15 mouse cellular contexts compared by ENCODE assay signal in genomic region chr8:47985644-47986043, GRCm38 (mm10). TPM values are rescaled to one million over a fixed set of nuclear protein-coding genes. Genes with fewer than 3 reads are reported as not detected.
DNase-seq lines count a peak whose midpoint lies in the region; ATAC-seq and TF ChIP-seq lines count a peak whose summit lies in the region.
"Had no signal": no experiment of that assay in that cellular context is flagged by ENCODE, and none has a peak within 500 bp of the region (broad histone marks: within the 10 kb centered on the region; RNA-seq: fewer than 3 reads in every experiment).

No protein-coding gene starts in this region.

- TF ChIP-seq EP300 in heart, adult 2 months (IDR thresholded peaks at IDR 0.05; ENCODE audit: insufficient read depth, low read depth, low read length): no peak

- no peak overlapping the region for H3K27ac ChIP-seq in heart, embryonic 13.5 days (replicated peaks)
- H3K27ac ChIP-seq in heart, adult 2 months: no peak overlapping the region
- 0 out of 2 replicates have a peak overlapping the region, but pooled peaks have one; percentile 4 for H3K27ac ChIP-seq in midbrain, embryonic 12.5 days (replicated peaks)
- no peak overlapping the region for H3K27ac ChIP-seq in midbrain, embryonic 10.5 days (replicated peaks)
- H3K27ac ChIP-seq in forebrain, embryonic 16.5 days (ENCODE audit: low read length): no peak overlapping the region
- no peak overlapping the region for H3K27ac ChIP-seq in limb, embryonic 14.5 days (replicated peaks; ENCODE audit: low read depth, low read length)
- no peak overlapping the region for H3K27ac ChIP-seq in intestine, postnatal 0 days (ENCODE audit: low read depth, low read length)
- H3K27ac ChIP-seq: heart, embryonic 15.5 days; liver, embryonic 15.5 days; neural tube, embryonic 12.5 days had no signal

- no peak for TF ChIP-seq POLR2A in heart, adult 2 months (IDR thresholded peaks at IDR 0.05; ENCODE audit: insufficient read depth, low read depth, low read length)
- no peak for TF ChIP-seq POLR2A in limb, embryonic 14.5 days (IDR thresholded peaks at IDR 0.05; ENCODE audit: borderline replicate concordance, extremely low read depth, insufficient read depth, insufficient read length)

- H3K4me3 ChIP-seq in heart, embryonic 13.5 days: no peak overlapping the region
- H3K4me3 ChIP-seq in heart, adult 2 months: no peak overlapping the region
- no peak overlapping the region for H3K4me3 ChIP-seq in midbrain, embryonic 12.5 days
- H3K4me3 ChIP-seq in midbrain, embryonic 10.5 days: no peak overlapping the region
- H3K4me3 ChIP-seq in forebrain, embryonic 16.5 days (replicated peaks; ENCODE audit: low read length): no peak overlapping the region
- no peak overlapping the region for H3K4me3 ChIP-seq in limb, embryonic 14.5 days (replicated peaks; ENCODE audit: low read length)
- H3K4me3 ChIP-seq in intestine, postnatal 0 days (ENCODE audit: low read depth, low read length): no peak overlapping the region
- H3K4me3 ChIP-seq: heart, embryonic 15.5 days; liver, embryonic 15.5 days; neural tube, embryonic 12.5 days had no signal

- H3K4me2 ChIP-seq in heart, embryonic 13.5 days: no peak overlapping the region
- no peak overlapping the region for H3K4me2 ChIP-seq in midbrain, embryonic 12.5 days (replicated peaks)
- peak overlapping the region; percentile 3; the same call in 1 of the 2 replicates for H3K4me2 ChIP-seq in forebrain, embryonic 16.5 days (ENCODE audit: low read length)
- 0 out of 2 replicates have a peak overlapping the region, but pooled peaks have one; percentile 8 for H3K4me2 ChIP-seq in limb, embryonic 14.5 days (replicated peaks; ENCODE audit: low read depth, low read length, severe bottlenecking)
- no peak overlapping the region for H3K4me2 ChIP-seq in intestine, postnatal 0 days (replicated peaks; ENCODE audit: low read depth)
- H3K4me2 ChIP-seq: heart, embryonic 15.5 days; liver, embryonic 15.5 days; neural tube, embryonic 12.5 days had no signal

- H3K79me2 ChIP-seq in heart, adult 2 months (replicated peaks; ENCODE audit: control insufficient read depth, insufficient read depth, low read length): peaks cover 15% of the 10 kb centered on the region

- H3K9ac ChIP-seq in heart, embryonic 13.5 days: peak overlapping the region; percentile 37; the same call in 1 of the 2 replicates
- no peak overlapping the region for H3K9ac ChIP-seq in heart, adult 2 months (ENCODE audit: low read depth, low read length)
- no peak overlapping the region for H3K9ac ChIP-seq in midbrain, embryonic 12.5 days (replicated peaks)
- no peak overlapping the region for H3K9ac ChIP-seq in forebrain, embryonic 16.5 days (replicated peaks; ENCODE audit: low read depth, low read length)
- H3K9ac ChIP-seq in limb, embryonic 14.5 days (ENCODE audit: low read depth, low read length, severe bottlenecking): no peak overlapping the region
- no peak overlapping the region for H3K9ac ChIP-seq in intestine, postnatal 0 days (ENCODE audit: low read depth, low read length)
- H3K9ac ChIP-seq: heart, embryonic 15.5 days; liver, embryonic 15.5 days; neural tube, embryonic 12.5 days had no signal

- TF ChIP-seq CTCF in heart, adult 2 months (IDR thresholded peaks at IDR 0.05): no peak
- no peak for TF ChIP-seq CTCF in intestine, postnatal 0 days (IDR thresholded peaks at IDR 0.05; ENCODE audit: low read depth)

- no peaks in the 10 kb centered on the region for H3K9me3 ChIP-seq in heart, embryonic 13.5 days
- no peaks in the 10 kb centered on the region for H3K9me3 ChIP-seq in midbrain, embryonic 12.5 days
- no peaks in the 10 kb centered on the region for H3K9me3 ChIP-seq in midbrain, embryonic 10.5 days (replicated peaks)
- no peaks in the 10 kb centered on the region for H3K9me3 ChIP-seq in forebrain, embryonic 16.5 days (ENCODE audit: control insufficient read depth, low read length)
- H3K9me3 ChIP-seq in limb, embryonic 14.5 days (ENCODE audit: control insufficient read depth, low read length): no peaks in the 10 kb centered on the region
- no peaks in the 10 kb centered on the region for H3K9me3 ChIP-seq in intestine, postnatal 0 days (ENCODE audit: control insufficient read depth)
- H3K9me3 ChIP-seq: heart, embryonic 15.5 days; liver, embryonic 15.5 days; neural tube, embryonic 12.5 days had no signal

- no peaks in the 10 kb centered on the region for H3K27me3 ChIP-seq in heart, embryonic 13.5 days (replicated peaks)
- no peaks in the 10 kb centered on the region for H3K27me3 ChIP-seq in heart, adult 2 months (ENCODE audit: control insufficient read depth, insufficient read depth, low read length)
- H3K27me3 ChIP-seq in midbrain, embryonic 12.5 days: peaks cover 7% of the 10 kb centered on the region; the same call in 1 of the 2 replicates
- H3K27me3 ChIP-seq in midbrain, embryonic 10.5 days (ENCODE audit: low read depth, poor library complexity, severe bottlenecking): no peaks in the 10 kb centered on the region; the same call in 1 of the 2 replicates
- no peaks in the 10 kb centered on the region for H3K27me3 ChIP-seq in forebrain, embryonic 16.5 days (replicated peaks; ENCODE audit: control insufficient read depth, insufficient read depth, low read length)
- H3K27me3 ChIP-seq in limb, embryonic 14.5 days (ENCODE audit: control insufficient read depth, insufficient read depth, low read length): no peaks in the 10 kb centered on the region
- no peaks in the 10 kb centered on the region for H3K27me3 ChIP-seq in intestine, postnatal 0 days (replicated peaks; ENCODE audit: control insufficient read depth, insufficient read depth, low read length)
- H3K27me3 ChIP-seq: heart, embryonic 15.5 days; neural tube, embryonic 12.5 days had no signal

- intact Hi-C loops in heart, adult 2 months (cut with DNase I): loop anchor here (5.0 kb wide), 1 partner anchor 38 kb away; no protein-coding TSS in a partner anchor

- no peak for ATAC-seq in heart, embryonic 13.5 days (ENCODE audit: extremely low read depth, insufficient number of reproducible peaks, low FRiP score, low TSS enrichment)
- no peak for ATAC-seq in midbrain, embryonic 12.5 days (ENCODE audit: low FRiP score, low read depth)
- peak; percentile 5; the same call in 1 of the 2 replicates for ATAC-seq in forebrain, embryonic 16.5 days
- no peak for ATAC-seq in limb, embryonic 14.5 days (ENCODE audit: low FRiP score, low read depth)
- ATAC-seq in intestine, postnatal 0 days: no peak

- H3K36me3 ChIP-seq in heart, embryonic 13.5 days: peaks cover 7% of the 10 kb centered on the region
- no peaks in the 10 kb centered on the region for H3K36me3 ChIP-seq in heart, adult 2 months (ENCODE audit: control insufficient read depth, insufficient read depth, low read length)
- no peaks in the 10 kb centered on the region for H3K36me3 ChIP-seq in midbrain, embryonic 12.5 days
- no peaks in the 10 kb centered on the region for H3K36me3 ChIP-seq in midbrain, embryonic 10.5 days
- H3K36me3 ChIP-seq in forebrain, embryonic 16.5 days (ENCODE audit: control insufficient read depth, insufficient read depth): no peaks in the 10 kb centered on the region
- no peaks in the 10 kb centered on the region for H3K36me3 ChIP-seq in limb, embryonic 14.5 days (ENCODE audit: control insufficient read depth, insufficient read depth, low read length)
- no peaks in the 10 kb centered on the region for H3K36me3 ChIP-seq in intestine, postnatal 0 days (ENCODE audit: control insufficient read depth, insufficient read depth)
- H3K36me3 ChIP-seq: heart, embryonic 15.5 days; liver, embryonic 15.5 days; neural tube, embryonic 12.5 days had no signal

- no peak for DNase-seq in heart, adult 2 months
- DNase-seq in midbrain, embryonic 10.5 days (ENCODE audit: low spot score): no peak
- no peak for DNase-seq in limb, embryonic 14.5 days (ENCODE audit: low spot score)
- no peak for DNase-seq in urinary bladder, adult 2 months (ENCODE audit: low spot score)
- DNase-seq: adrenal gland, adult 8-10 months; cerebellum, adult 9-10 months; gastrocnemius, postnatal 36 days; right cerebral cortex, adult 18-20 months had no signal

- 62% methylated on average over 10 of the region's 10 CpGs for WGBS in heart, embryonic 13.5 days
- WGBS in heart, adult 2 months: 69% methylated on average over 10 of the region's 10 CpGs
- 62% methylated on average over 10 of the region's 10 CpGs for WGBS in midbrain, embryonic 12.5 days
- 76% methylated on average over 10 of the region's 10 CpGs for WGBS in midbrain, embryonic 10.5 days
- WGBS in forebrain, embryonic 16.5 days: 28% methylated on average over 10 of the region's 10 CpGs
- 17% methylated on average over 10 of the region's 10 CpGs for WGBS in limb, embryonic 14.5 days
- 51% methylated on average over 10 of the region's 10 CpGs for WGBS in intestine, postnatal 0 days

- peaks cover 62% of the 10 kb centered on the region for H3K4me1 ChIP-seq in heart, embryonic 13.5 days
- peaks cover 16% of the 10 kb centered on the region for H3K4me1 ChIP-seq in heart, adult 2 months (ENCODE audit: control insufficient read depth, insufficient read depth, low read length)
- H3K4me1 ChIP-seq in midbrain, embryonic 12.5 days: peaks cover 21% of the 10 kb centered on the region
- peaks cover 45% of the 10 kb centered on the region for H3K4me1 ChIP-seq in midbrain, embryonic 10.5 days
- peaks cover 18% of the 10 kb centered on the region for H3K4me1 ChIP-seq in forebrain, embryonic 16.5 days (replicated peaks; ENCODE audit: control insufficient read depth, insufficient read depth, low read length)
- H3K4me1 ChIP-seq in limb, embryonic 14.5 days (ENCODE audit: control insufficient read depth, insufficient read depth, low read length): peaks cover 38% of the 10 kb centered on the region
- no peaks in the 10 kb centered on the region for H3K4me1 ChIP-seq in intestine, postnatal 0 days (replicated peaks; ENCODE audit: control insufficient read depth, insufficient read depth, low read length)

RNA-seq across cellular contexts. Expression of gene Wwc2, which starts 5.1 kb away (rescaled TPM):
- 10.6 and 11.1 TPM in 2 replicates for polyA plus RNA-seq in heart, embryonic 13.5 days (2015; fragmentation: Nextera tagmentation; extraction: Ambion mirVana)
- total RNA-seq in heart, adult 2 months (2021): 10 to 100 TPM; 25.2 to 26.9 TPM
- polyA plus RNA-seq in heart, adult 2 months (2012; rRNA removed): 8.3 and 11.0 TPM in 2 replicates
- 9.9 and 10.0 TPM in 2 replicates for polyA plus RNA-seq in midbrain, embryonic 12.5 days (2016; fragmentation: Nextera tagmentation; extraction: Ambion mirVana)
- polyA plus RNA-seq in midbrain, embryonic 10.5 days (2016; fragmentation: Nextera tagmentation; extraction: Ambion mirVana): 7.1 and 7.6 TPM in 2 replicates
- 4.0 and 4.2 TPM in 2 replicates for polyA plus RNA-seq in forebrain, embryonic 16.5 days (2015; fragmentation: Nextera tagmentation; extraction: Ambion mirVana)
- 10.9 and 11.4 TPM in 2 replicates for polyA plus RNA-seq in limb, embryonic 14.5 days (2012; rRNA removed)
- 13.5 and 14.6 TPM in 2 replicates for polyA plus RNA-seq in limb, embryonic 14.5 days (2014; fragmentation: Nextera tagmentation; extraction: Ambion mirVana)
- 6.1 and 7.6 TPM in 2 replicates for polyA plus RNA-seq in urinary bladder, adult 2 months (2012; rRNA removed)
- polyA plus RNA-seq in intestine, postnatal 0 days (2015; fragmentation: Nextera tagmentation; extraction: Ambion mirVana): 6.7 and 7.4 TPM in 2 replicates

Comparison
In these comparisons a context has a peak if more than half of its experiments do, and no peak if none do; other contexts are left out.
1. H3K4me2 ChIP-seq: peak in forebrain, embryonic 16.5 days (single experiment) and limb, embryonic 14.5 days (single experiment); none in heart, embryonic 13.5 days (single experiment), midbrain, embryonic 12.5 days (single experiment) and intestine, postnatal 0 days (single experiment).